Mouse (Mus musculus) NIH3T3 (cell line): ENCODE results near the gene Kansl1l.
A peak's percentile ranks its signal among the peaks of the same experiment; 100 is the strongest.
"Not testable (repeated sequence)": the region's sequence is repeated elsewhere in the genome, so short reads cannot be mapped to it uniquely, and the experiment has no call there.

Experiments
- DNase-seq: peaks from one replicate; pipeline ENCODE4 v3.0.0-alpha.2; 2012; ENCODE audit warnings: low read depth

Gene Kansl1l

GRCm38 (mm10) chr1:66699630-66700029 lies 117.7 kb downstream of the Kansl1l start:
- not testable (repeated sequence) for DNase-seq

DNA sequence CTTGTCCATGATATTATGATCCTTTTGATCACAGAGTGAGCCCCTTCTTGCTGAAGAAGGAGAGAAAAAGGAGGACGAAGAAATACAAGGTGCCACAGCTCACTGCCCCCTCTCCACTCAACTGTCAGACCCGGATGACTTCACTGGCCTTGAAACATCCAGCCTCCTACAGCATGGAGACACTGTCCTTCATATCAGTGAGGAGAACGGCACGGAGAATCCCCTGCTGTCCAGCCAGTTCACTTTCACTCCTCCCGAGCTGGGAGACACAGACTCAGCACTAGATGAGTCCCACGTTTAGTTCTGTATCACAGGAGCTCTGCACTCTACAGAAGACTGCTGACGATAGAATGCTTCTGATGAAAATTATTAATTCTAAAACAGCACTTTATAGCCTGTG lies 122.1 kb downstream of the Kansl1l start:
- DNase-seq = no peak

DNA sequence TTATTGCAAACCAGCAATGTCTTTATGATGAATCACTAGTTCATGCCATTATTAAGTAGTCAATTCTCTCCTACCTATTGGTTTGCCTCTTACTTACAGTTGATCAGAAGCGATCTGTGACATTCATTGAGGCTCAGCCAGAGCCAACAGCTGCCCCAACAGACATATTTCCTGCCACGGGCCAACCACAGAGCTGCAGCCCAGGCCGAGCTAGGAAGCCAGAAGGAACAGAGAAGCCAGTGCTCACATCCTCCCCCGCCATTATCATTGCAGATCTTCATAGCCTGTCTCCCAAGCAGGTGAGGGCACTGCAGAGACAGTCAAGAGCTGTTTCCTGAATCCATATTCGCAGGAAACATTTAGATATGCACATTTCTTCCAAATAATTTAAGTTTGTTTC lies 123.1 kb downstream of the Kansl1l start:
- no peak for DNase-seq

- DNase-seq = no peak
These were observed 124.5 kb downstream of the Kansl1l start for GRCm38 (mm10) chr1:66692780-66693392.

GRCm38 (mm10) chr1:66692308-66692707 lies 125.1 kb downstream of the Kansl1l start:
- DNase-seq = no peak

DNA sequence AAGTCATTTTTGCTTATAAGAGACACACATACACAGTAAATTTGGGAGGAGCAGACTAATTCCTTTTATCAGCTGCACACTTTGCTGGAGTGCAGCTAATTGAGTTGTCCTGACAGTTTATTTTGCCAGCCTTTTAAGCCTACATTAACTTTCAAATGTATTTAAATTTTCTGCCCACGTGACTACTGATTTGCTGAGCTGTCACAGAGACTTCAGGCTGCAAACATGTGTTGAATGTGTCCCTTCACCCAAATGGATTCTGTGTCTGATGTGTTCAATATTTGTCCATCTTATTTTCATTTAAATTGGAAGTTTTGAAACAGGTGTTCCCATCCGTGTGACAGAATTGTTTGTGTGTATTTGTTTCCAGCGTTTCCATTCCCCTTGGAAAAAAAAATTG lies 125.6 kb downstream of the Kansl1l start:
- DNase-seq = no peak

- no peak for DNase-seq
These were observed 134.4 kb downstream of the Kansl1l start for GRCm38 (mm10) chr1:66682974-66683373.

GRCm38 (mm10) chr1:66678662-66679061 lies 138.7 kb downstream of the Kansl1l start:
- peak; percentile 13 for DNase-seq

DNA sequence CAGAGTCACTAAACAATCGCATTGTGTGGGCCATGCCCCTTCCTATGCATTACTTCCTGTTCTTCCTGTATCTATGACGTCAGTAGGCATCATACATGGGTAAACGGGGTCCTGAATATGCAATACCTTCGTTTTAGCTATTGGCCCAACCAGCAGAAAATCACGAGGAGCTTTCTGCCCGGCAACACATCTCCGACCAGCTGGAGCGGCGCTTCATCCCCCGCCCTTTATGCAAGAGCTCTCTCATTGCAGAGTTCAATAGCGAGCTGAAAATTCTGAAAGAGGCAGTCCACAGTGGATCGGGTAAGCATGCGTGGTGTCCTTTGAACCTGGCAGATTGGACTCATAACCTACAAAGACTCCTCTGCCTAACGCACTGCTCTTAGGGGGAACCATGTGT lies 139.4 kb downstream of the Kansl1l start:
- DNase-seq = no peak

DNA sequence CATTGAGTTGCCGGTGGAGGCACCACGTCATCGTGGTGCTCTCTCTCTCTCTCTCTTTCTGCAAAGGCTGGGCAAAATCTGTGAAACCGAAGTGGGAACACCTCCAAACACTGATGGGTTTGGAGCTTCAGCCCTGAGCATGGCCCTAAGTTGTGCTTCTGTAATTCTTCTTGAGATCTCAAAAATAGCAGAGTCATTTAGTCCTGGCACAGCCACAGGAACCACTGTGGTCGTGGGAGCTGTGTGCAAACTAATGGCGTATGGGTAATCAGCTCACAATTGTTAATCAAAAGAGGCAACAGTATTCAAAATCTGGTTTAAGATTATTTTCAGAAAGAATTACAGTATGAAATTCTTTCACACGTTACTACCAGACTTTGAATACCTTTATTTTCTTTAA lies 144.6 kb downstream of the Kansl1l start:
- no peak for DNase-seq

GRCm38 (mm10) chr1:66671475-66671874 lies 145.9 kb downstream of the Kansl1l start:
- no peak for DNase-seq
